Mouse (Mus musculus) testis, adult 10 weeks (tissue): Measurements from ENCODE around the gene Sdhaf1. TPM values are rescaled to one million over a fixed set of nuclear protein-coding genes. Genes with fewer than 3 reads are reported as not detected.

Experiments
- polyA plus RNA-seq: library from polyadenylated mRNA; stranded (reverse); fragments of 350-450 nt; fragmentation: Illumina TruSeq; extraction: RNeasy Lipid Tissue Mini Kit (QIAGEN cat#74804); gene quantifications from one replicate; pipeline ENCODE4 v1.2.3, GENCODE M21; 2014; ENCODE audit warnings: low read depth, low replicate concordance

The Sdhaf1 gene
- 2.2 TPM for polyA plus RNA-seq

GRCm38 (mm10) chr7:30323795-30324194 is at the start of gene Sdhaf1:
Gene Sdhaf1, minus strand, starts transcription at chr7:30323895.

GRCm38 (mm10) chr7:30362652-30363343 is 39.1 kb upstream of the Sdhaf1 start, which contains the start of gene Lrfn3:
Gene Lrfn3, minus strand, starts transcription at chr7:30362772.

GRCm38 (mm10) chr7:30321539-30322284 is 2.0 kb downstream of the Sdhaf1 start, which contains the start of gene E130208F15Rik:
Gene E130208F15Rik, plus strand, starts transcription at chr7:30321740.

GRCm38 (mm10) chr7:30314721-30315155 is 9.0 kb downstream of the Sdhaf1 start, which contains the start of gene Syne4:
Gene Syne4, plus strand, starts transcription at chr7:30314807.

GRCm38 (mm10) chr7:30308076-30309005 is 15.4 kb downstream of the Sdhaf1 start, which contains the start of gene Alkbh6:
Gene Alkbh6, plus strand, starts transcription at chr7:30308717.

GRCm38 (mm10) chr7:30291215-30292131 is 32.2 kb downstream of the Sdhaf1 start, which contains the start of gene Clip3:
Gene Clip3, plus strand, starts transcription at chr7:30291728.

GRCm38 (mm10) chr7:30279951-30280669 is 43.6 kb downstream of the Sdhaf1 start, which contains the start of the genes Thap8 and Wdr62:
Gene Thap8, plus strand, starts transcription at chr7:30280094.
Gene Wdr62, minus strand, starts transcription at chr7:30280419.

Other genes starting within 250 kb of the Sdhaf1 start
- gene Gm26920, start 233.5 kb downstream of the Sdhaf1 start, polyA plus RNA-seq = 0.41 TPM
- 1.9 TPM for gene Zfp566, start 233.4 kb downstream of the Sdhaf1 start, polyA plus RNA-seq
- 31.7 TPM for gene Zfp260, start 229.1 kb downstream of the Sdhaf1 start, polyA plus RNA-seq
- 11.5 TPM for gene Zfp382, start 202.0 kb downstream of the Sdhaf1 start, polyA plus RNA-seq
- gene Zfp146, start 154.1 kb downstream of the Sdhaf1 start, polyA plus RNA-seq = 13.3 TPM
- gene Cox7a1, start 139.8 kb downstream of the Sdhaf1 start, polyA plus RNA-seq = 0.74 TPM
- gene Capns1, start 125.1 kb downstream of the Sdhaf1 start, polyA plus RNA-seq = 117 TPM
- 3.9 TPM for gene Polr2i, start 91.9 kb downstream of the Sdhaf1 start, polyA plus RNA-seq
- gene Tbcb, start 91.6 kb downstream of the Sdhaf1 start, polyA plus RNA-seq = 8.5 TPM
- not detected for gene Ovol3, start 88.2 kb downstream of the Sdhaf1 start, polyA plus RNA-seq
- gene Thap8, start 43.8 kb downstream of the Sdhaf1 start, polyA plus RNA-seq = 0.63 TPM
- 22.5 TPM for gene Wdr62, start 43.5 kb downstream of the Sdhaf1 start, polyA plus RNA-seq
- gene Clip3, start 32.2 kb downstream of the Sdhaf1 start, polyA plus RNA-seq = 9.1 TPM
- 1.8 TPM for gene Alkbh6, start 15.2 kb downstream of the Sdhaf1 start, polyA plus RNA-seq
- gene Syne4, start 9.1 kb downstream of the Sdhaf1 start, polyA plus RNA-seq = 0.78 TPM
- 0.57 TPM for gene E130208F15Rik, start 2.2 kb downstream of the Sdhaf1 start, polyA plus RNA-seq
- gene Lrfn3, start 38.9 kb upstream of the Sdhaf1 start, polyA plus RNA-seq = not detected
- gene Tyrobp, start 89.9 kb upstream of the Sdhaf1 start, polyA plus RNA-seq = not detected
- not detected for gene Hcst, start 96.0 kb upstream of the Sdhaf1 start, polyA plus RNA-seq
- 0.10 TPM for gene Nfkbid, start 97.8 kb upstream of the Sdhaf1 start, polyA plus RNA-seq
- 1.3 TPM for gene Aplp1, start 121.6 kb upstream of the Sdhaf1 start, polyA plus RNA-seq
- gene Kirrel2, start 133.8 kb upstream of the Sdhaf1 start, polyA plus RNA-seq = not detected
- 0.07 TPM for gene Nphs1, start 134.4 kb upstream of the Sdhaf1 start, polyA plus RNA-seq
- gene Prodh2, start 169.7 kb upstream of the Sdhaf1 start, polyA plus RNA-seq = not detected
- gene Arhgap33, start 211.2 kb upstream of the Sdhaf1 start, polyA plus RNA-seq = 4.2 TPM
- gene Hspb6, start 228.3 kb upstream of the Sdhaf1 start, polyA plus RNA-seq = 35.8 TPM
- gene Proser3, start 228.4 kb upstream of the Sdhaf1 start, polyA plus RNA-seq = 5.3 TPM
- 9.7 TPM for gene Lin37, start 235.9 kb upstream of the Sdhaf1 start, polyA plus RNA-seq
- 13.3 TPM for gene U2af1l4, start 239.4 kb upstream of the Sdhaf1 start, polyA plus RNA-seq
- gene Gm49396, start 239.4 kb upstream of the Sdhaf1 start, polyA plus RNA-seq = 0.97 TPM
- 22.6 TPM for gene Psenen, start 239.7 kb upstream of the Sdhaf1 start, polyA plus RNA-seq
- gene Igflr1, start 241.5 kb upstream of the Sdhaf1 start, polyA plus RNA-seq = not detected